Mouse (Mus musculus): Measurements from ENCODE around the gene Gm4767. TPM values are rescaled to one million over a fixed set of nuclear protein-coding genes. Genes with fewer than 3 reads are reported as not detected.
"Not testable (repeated sequence)": the region's sequence is repeated elsewhere in the genome, so short reads cannot be mapped to it uniquely, and the experiment has no call there.

Gm4767 gene
- 2.8 and 4.3 TPM in 2 replicates for polyA plus RNA-seq (2015; fragmentation: Nextera tagmentation; extraction: Ambion mirVana)

GRCm38 (mm10) chr10:81811899-81812298 is at the start of gene Gm4767:
Gene Gm4767 (plus strand): TSS chr10:81812186.
- not testable (repeated sequence) for H3K27me3 ChIP-seq; H3K9me3 ChIP-seq (replicated peaks)
- WGBS, result 27% methylated on average over 15 of the region's 20 CpGs

DNA sequence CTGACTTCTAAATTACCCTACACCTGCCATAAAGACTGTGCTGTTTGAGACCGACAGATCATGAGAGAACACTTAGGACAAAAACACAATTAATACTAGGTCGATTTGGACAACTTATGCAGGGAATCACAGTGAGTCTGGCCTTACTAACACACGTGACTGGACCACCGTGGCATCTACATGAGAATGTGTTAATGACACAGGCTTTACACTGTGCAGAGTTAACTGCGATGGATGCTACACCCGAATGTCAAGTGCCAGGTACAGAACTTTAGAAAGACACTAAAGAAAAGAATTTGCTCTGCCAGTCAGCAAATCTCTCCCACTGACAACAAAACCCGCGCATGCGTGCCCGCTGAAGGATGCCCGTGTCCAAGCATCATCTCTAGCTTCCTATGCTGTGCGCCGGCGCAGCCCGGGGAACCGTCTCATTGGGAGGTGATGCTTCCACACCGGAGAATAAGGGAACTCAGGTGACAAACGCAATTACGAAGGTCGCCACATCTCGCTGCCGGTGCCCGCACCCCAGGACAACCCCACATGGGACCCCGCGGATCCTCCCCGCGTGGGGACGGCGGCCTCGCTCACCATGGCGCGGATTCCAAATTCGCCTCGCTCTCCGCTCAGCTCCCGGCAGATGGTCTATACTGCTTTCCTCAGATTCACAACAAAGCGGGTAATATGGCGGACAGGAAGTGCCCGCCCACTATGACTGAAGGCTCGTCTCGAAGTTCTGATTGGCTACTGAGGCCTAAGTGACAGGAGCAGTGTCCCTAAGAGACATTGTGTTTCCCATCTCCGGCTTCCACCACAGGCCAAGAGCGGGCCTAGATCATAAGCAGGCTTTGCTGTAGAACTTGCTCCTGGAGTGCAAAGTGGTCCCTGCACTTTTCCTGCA is 41.2 kb upstream of the Gm4767 start, which contains the start of gene Gm3055:
TSS of gene Gm3055 (minus strand) at position 656 of the 898 bp plus-strand sequence.
- H3K9ac ChIP-seq; H3K36me3 ChIP-seq (ENCODE audit: poor library complexity, severe bottlenecking): not testable (repeated sequence)
- WGBS, result no CpG with 5 or more reads among the region's 43 CpGs

More at GRCm38 (mm10) chr10:81811899-81812298, at the start of gene Gm4767:
- not testable (repeated sequence) for H3K4me2 ChIP-seq; H3K36me3 ChIP-seq (ENCODE audit: poor library complexity, severe bottlenecking); H3K4me3 ChIP-seq; H3K9ac ChIP-seq; H3K27ac ChIP-seq; H3K4me1 ChIP-seq; ATAC-seq

DNA sequence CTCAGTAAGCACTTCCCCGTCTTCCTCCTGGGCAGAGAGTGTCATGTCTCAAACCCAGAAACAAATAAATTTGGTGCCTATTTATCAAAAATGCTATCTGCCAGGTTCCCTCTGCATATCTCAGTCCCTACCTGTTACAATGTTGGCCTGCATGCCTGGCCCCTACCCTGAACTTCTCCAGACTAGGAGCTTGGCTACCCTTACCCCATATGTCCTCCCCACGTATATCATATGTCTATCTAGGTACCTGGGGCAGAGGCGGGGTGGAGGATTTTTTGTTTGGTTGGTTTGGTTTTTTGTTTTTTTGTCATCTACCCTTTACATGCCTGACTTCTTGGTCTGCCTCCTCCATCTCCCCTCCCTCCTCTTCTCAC is 40.6 kb upstream of the Gm4767 start:
- not testable (repeated sequence) for H3K9ac ChIP-seq; H3K9me3 ChIP-seq (replicated peaks); H3K27ac ChIP-seq; H3K4me1 ChIP-seq; H3K4me3 ChIP-seq; H3K4me2 ChIP-seq; H3K27me3 ChIP-seq; H3K36me3 ChIP-seq (ENCODE audit: poor library complexity, severe bottlenecking)
- ATAC-seq, result peak; percentile 34
- no CpG with 5 or more reads among the region's 3 CpGs for WGBS

More for the DNA sequence above, 41.2 kb upstream of the Gm4767 start, which contains the start of gene Gm3055:
- not testable (repeated sequence) for H3K9me3 ChIP-seq (replicated peaks); H3K4me3 ChIP-seq; H3K4me2 ChIP-seq; H3K27me3 ChIP-seq; H3K27ac ChIP-seq; H3K4me1 ChIP-seq
- peak; percentile 100 for ATAC-seq

- WGBS, result no CpG with 5 or more reads among the region's 18 CpGs
- H3K36me3 ChIP-seq (ENCODE audit: poor library complexity, severe bottlenecking); H3K9me3 ChIP-seq (replicated peaks); H3K4me3 ChIP-seq; H3K4me1 ChIP-seq; H3K27ac ChIP-seq; ATAC-seq; H3K4me2 ChIP-seq; H3K27me3 ChIP-seq; H3K9ac ChIP-seq: not testable (repeated sequence)
Measured at GRCm38 (mm10) chr10:81846219-81846618, 34.2 kb downstream of the Gm4767 start.

DNA sequence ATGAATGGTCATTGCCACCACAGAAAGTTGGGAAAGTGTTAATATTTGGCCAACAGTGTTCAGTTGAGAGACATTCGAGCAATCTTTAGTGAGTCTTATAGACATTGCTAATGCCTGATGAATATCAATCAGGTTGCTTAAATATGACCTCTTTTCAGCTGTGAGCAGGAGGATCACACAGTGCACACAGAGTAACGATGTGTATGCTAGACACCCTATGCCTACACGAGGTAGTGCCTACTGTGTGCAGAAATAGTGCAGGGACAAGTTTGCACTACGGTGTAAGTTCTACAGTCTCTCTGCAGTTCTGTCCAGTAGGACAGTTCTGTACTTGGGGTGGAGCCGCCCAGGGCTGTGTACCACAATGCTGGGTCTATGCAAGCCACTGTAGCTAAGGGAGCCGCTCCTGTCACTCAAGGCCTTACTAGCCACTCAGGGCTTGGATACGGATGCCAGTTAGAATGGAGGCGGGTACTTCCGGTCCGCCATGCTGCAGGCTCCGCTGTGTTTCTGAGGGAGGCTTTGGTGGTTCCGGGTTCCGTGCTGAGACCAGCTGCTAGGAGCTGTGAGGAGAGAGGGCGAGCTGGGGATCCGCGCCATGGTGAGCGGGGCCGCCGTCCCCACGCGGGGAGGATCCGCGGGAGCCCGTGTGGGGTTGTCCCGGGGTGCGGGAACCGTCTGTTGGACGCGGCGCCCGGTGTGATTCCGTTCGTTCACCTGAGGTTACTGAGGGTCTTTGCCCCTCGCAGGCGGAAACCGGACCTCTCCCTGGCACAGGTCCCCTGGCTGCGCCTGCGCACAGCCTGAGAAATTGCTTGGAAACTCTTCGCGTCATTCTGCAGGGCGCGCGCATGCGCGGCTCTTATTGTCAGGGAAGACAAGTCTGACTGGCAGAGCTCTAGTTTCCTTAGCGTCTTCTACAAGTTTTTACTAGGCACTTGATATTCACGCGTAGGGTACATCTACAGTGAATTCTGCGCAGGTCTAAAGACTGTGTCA is 51.7 kb downstream of the Gm4767 start, which contains the start of gene Gm32687:
TSS of gene Gm32687 (plus strand) at position 526 of the 999 bp plus-strand sequence.
- H3K27me3 ChIP-seq; H3K9ac ChIP-seq; H3K9me3 ChIP-seq (replicated peaks); H3K4me2 ChIP-seq; H3K27ac ChIP-seq; H3K4me3 ChIP-seq; H3K4me1 ChIP-seq; H3K36me3 ChIP-seq (ENCODE audit: poor library complexity, severe bottlenecking): not testable (repeated sequence)
- peak; percentile 100 for ATAC-seq
- 24% methylated on average over 6 of the region's 49 CpGs for WGBS

Other genes starting within 250 kb of the Gm4767 start
- 15.1 and 17.7 TPM in 2 replicates for gene Tle2, start 237.6 kb upstream of the Gm4767 start, polyA plus RNA-seq (2015; fragmentation: Nextera tagmentation; extraction: Ambion mirVana)
- 1.8 and 4.1 TPM in 2 replicates for gene Tle6, start 211.1 kb upstream of the Gm4767 start, polyA plus RNA-seq (2015; fragmentation: Nextera tagmentation; extraction: Ambion mirVana)
- gene BC025920, start 205.9 kb upstream of the Gm4767 start, polyA plus RNA-seq (2015; fragmentation: Nextera tagmentation; extraction: Ambion mirVana), result 2.0 and 3.7 TPM in 2 replicates
- gene Sirt6, start 184.4 kb upstream of the Gm4767 start, polyA plus RNA-seq (2015; fragmentation: Nextera tagmentation; extraction: Ambion mirVana), result 56.6 and 65.3 TPM in 2 replicates
- 6.4 and 6.9 TPM in 2 replicates for gene Ankrd24, start 183.6 kb upstream of the Gm4767 start, polyA plus RNA-seq (2015; fragmentation: Nextera tagmentation; extraction: Ambion mirVana)
- gene Gm10778, start 163.1 kb upstream of the Gm4767 start, polyA plus RNA-seq (2015; fragmentation: Nextera tagmentation; extraction: Ambion mirVana), result 5.4 and 5.6 TPM in 2 replicates
- gene Zfp433, start 107.4 kb upstream of the Gm4767 start, polyA plus RNA-seq (2015; fragmentation: Nextera tagmentation; extraction: Ambion mirVana), result 22.8 and 23.2 TPM in 2 replicates
- 12.3 and 19.5 TPM in 2 replicates for gene Gm3055, start 41.0 kb upstream of the Gm4767 start, polyA plus RNA-seq (2015; fragmentation: Nextera tagmentation; extraction: Ambion mirVana)
- gene Gm32687, start 51.7 kb downstream of the Gm4767 start, polyA plus RNA-seq (2015; fragmentation: Nextera tagmentation; extraction: Ambion mirVana), result 11.1 and 12.6 TPM in 2 replicates
- gene Zfp781, start 118.3 kb downstream of the Gm4767 start, polyA plus RNA-seq (2015; fragmentation: Nextera tagmentation; extraction: Ambion mirVana), result 3.9 and 5.8 TPM in 2 replicates
- gene Zfp873, start 235.9 kb downstream of the Gm4767 start, polyA plus RNA-seq (2015; fragmentation: Nextera tagmentation; extraction: Ambion mirVana), result 16.6 and 18.7 TPM in 2 replicates

Data from forebrain, embryonic 13.5 days (tissue).